Mouse (Mus musculus) mouse embryonic stem cell (cell line): ENCODE measurements around the gene Myd88.

ENCODE experiments used
- in situ Hi-C, 2 experiments: fragments of 300-500 bp; cut with MboI; formaldehyde crosslinking; loops; 1 replicate in 1 of 2; 3 replicates in 1 of 2; pipeline ENCODE4 v1.14.3; 2019 to 2020; ENCODE audit warnings: low sequenced_read_pairs in 2 of 2, low pct_unique_long_range_greater_than_20kb in 1 of 2, mixed read lengths in 1 of 2; ENCODE audit not compliant: unreplicated experiment in 1 of 2

Gene Myd88

DNA sequence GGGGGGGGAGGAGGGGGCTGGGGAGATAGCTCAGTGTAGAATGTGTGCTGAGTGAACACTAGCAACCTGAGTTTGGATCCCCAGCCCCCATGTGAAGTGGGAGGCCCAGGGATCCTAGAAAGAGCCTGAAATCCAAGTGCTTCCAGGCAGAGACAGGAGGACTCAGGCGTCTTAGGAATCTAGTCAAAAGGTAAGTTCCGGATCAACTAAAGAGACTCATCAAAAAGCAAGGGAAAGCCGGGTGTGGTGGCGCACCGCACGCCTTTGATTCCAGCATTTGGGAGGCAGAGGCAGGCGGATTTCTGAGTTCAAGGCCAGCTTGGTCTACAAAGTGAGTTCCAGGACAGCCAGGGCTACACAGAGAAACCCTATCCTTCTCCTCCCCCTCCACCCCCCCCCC is 20.8 kb downstream of the Myd88 start:
- in situ Hi-C loops: no loop called here

DNA sequence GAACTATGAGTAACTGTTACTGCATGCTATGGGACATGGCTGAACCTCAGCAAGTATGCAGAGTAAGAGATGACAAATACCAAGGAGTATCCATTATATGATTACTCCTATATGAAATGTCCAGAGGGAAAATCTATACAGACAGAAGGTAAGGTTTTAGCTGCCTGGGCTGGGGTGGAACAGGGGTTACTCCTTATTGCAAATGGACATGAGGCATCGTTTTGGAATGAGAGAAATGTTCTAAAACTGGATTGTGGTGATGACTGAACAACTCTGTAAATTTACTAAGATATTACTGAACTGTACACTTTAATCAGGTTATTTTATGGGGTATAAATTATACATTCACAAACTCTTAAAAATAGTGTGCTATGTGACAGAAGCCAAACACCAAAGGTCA is 22.3 kb downstream of the Myd88 start:
- in situ Hi-C loops: no loop called here

DNA sequence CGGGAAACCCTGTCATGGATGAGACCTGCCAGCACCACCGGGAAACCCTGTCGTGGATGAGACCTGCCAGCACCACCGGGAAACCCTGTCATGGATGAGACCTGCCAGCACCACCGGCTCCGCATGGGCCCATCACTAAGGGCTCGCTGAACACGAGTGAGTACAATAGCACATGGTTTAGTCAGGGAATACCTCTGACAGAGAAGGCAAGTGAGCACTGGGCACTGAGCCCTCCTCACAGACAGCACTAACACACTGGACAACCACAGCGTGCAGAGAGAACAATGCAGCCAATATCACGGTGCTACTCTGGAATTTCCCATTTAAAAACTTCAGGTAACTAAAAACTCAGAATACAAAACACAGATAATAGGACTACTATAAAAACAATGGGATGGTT is 28.1 kb downstream of the Myd88 start:
- in situ Hi-C loops: no loop called here

DNA sequence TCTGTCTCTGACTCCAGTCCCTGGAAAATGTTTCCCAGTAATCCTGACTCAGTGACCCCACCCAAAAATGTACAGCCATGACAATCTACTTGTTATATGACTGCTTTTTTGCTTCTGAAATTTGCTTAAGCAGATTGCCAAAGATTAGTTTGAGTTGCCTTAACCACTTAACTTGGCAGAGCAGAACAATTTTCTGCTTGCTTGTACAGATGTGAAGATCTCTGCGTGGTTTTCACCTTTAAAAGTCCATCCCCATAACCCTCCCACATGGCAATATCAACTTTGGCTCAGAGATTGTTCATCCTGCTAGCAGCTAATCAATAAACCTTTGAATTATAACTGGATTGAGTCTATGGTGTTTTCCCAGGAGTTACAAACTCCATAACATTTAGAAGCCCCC is 32.1 kb downstream of the Myd88 start:
- in situ Hi-C loops: no loop called here

DNA sequence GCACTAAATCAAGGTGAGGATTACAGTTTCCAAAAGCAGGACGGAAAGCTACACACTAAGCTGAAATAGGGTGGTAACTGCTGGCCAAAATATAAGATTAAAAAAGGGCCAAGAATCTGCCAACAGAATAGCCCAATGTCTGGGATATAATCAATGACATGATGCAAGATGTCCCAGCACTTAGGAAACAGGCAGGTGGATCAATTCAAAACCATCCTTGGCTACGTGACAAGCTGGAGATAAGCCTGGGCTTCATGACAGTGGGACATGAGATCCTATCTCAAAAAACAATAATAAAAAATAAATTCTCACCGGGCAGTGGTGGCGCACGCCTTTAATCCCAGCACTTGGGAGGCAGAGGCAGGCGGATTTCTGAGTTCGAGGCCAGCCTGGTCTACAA is 35.3 kb downstream of the Myd88 start:
- in situ Hi-C loops: no loop called here

DNA sequence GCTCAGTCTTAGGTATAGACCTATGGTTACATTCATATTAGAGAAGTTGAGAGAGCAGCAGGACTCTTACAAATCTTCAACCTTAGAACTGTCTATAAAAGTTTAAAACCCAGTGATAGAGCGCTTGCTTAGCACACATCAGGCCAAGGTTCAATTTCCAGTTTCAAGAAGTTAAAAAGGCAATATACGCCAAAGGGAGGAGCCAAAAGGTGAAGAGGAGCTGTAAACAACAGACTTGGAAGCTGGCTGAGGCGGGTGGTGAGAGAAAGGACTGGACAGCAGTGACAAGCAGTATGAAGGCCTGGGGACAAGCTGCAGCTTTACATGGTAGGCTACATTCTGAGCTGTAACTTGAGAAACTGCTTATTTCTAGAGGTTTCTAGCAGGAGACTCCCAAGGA is 42.6 kb downstream of the Myd88 start:
- in situ Hi-C loops: no loop called here

DNA sequence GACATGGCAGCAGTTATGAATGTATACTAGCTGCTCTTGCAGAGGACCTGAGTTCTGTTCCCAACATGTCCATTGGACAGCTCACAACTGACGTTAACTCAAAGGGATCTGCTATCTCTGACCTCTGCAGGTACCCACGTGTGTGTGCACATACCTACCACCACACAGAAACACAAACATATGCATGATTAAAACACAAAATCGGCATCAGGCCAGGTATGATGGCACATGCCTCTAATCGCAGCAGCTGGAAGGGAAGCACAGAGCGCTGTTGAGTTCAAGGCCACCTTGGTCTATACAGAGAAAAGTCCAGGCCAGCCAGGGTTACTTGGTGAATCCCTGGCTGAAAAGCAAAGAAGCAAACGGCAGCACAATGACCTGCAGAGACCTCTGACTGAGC is 43.5 kb downstream of the Myd88 start:
- in situ Hi-C loops: no loop called here

DNA sequence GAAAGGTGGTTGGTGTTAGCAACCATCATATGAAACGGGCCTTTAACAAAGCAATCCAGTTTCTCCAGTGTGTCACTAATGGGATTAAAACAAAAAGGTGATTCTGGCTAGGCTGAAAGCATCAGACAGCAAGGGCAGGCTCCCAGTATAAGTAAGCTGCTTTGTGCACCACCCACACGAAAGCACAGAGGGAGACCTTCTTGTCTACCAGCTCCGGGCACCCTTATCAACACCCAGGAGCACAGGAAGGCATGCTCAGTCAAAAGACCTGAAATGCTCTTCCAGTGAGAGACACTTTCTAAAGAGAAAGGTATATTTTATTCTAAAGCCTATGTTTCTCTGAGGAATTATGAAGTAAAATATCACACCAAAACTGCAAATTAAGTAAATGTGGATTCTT is 50.4 kb downstream of the Myd88 start:
- in situ Hi-C loops: no loop called here
